9 mouse cellular contexts compared by ENCODE assay signal in the genomic region with DNA sequence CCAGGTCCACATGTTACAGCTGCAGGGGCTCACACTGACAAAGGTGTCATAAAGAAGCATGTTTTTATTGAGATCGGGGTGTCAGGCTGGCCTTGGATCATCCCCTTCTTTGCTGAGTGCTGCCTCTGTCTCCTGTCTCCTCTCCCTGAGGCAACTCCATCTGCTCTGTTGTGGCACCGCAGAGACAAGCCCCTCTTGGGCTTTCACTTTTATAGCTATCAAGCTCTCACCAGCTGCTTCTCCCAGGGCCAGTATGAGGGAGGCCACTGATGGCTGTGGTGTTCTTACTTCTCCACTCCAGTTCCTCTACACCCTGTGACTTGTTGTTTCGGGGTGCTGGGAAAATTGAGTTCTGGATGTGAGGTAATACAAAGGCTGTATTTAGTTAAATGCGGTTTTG. TPM values are rescaled to one million over a fixed set of nuclear protein-coding genes. Genes with fewer than 3 reads are reported as not detected.
A peak's percentile ranks its signal among the peaks of the same experiment; 100 is the strongest.
DNase-seq lines count a peak whose midpoint lies in the region; ATAC-seq and TF ChIP-seq lines count a peak whose summit lies in the region.
"Had no signal": no experiment of that assay in that cellular context is flagged by ENCODE, and none has a peak within 500 bp of the region (broad histone marks: within the 10 kb centered on the region; RNA-seq: fewer than 3 reads in every experiment).

No protein-coding gene starts in this region.

- ATAC-seq in hindbrain, embryonic 14.5 days (ENCODE audit: low FRiP score) = no peak
- ATAC-seq in midbrain, embryonic 12.5 days (ENCODE audit: low FRiP score, low read depth) = no peak

- TF ChIP-seq CTCF in cortical plate, adult 2 months (IDR thresholded peaks at IDR 0.05; ENCODE audit: extremely low read depth, insufficient read depth, low read length) = no peak

- 34% methylated on average over 4 of the region's 4 CpGs for WGBS in heart, embryonic 10.5 days
- WGBS in hindbrain, embryonic 14.5 days = 49% methylated on average over 4 of the region's 4 CpGs
- WGBS in midbrain, embryonic 12.5 days = 61% methylated on average over 4 of the region's 4 CpGs

- H3K9me3 ChIP-seq in heart, embryonic 10.5 days = no peaks in the 10 kb centered on the region
- no peaks in the 10 kb centered on the region for H3K9me3 ChIP-seq in hindbrain, embryonic 14.5 days (ENCODE audit: control insufficient read depth, low read length)
- no peaks in the 10 kb centered on the region for H3K9me3 ChIP-seq in midbrain, embryonic 12.5 days

- peaks cover 62% of the 10 kb centered on the region for H3K4me1 ChIP-seq in heart, embryonic 10.5 days
- peaks cover 7% of the 10 kb centered on the region for H3K4me1 ChIP-seq in cortical plate, adult 2 months (ENCODE audit: control insufficient read depth, insufficient read depth, low read length)
- peaks cover 16% of the 10 kb centered on the region for H3K4me1 ChIP-seq in hindbrain, embryonic 14.5 days (replicated peaks; ENCODE audit: control insufficient read depth, insufficient read depth, low read length)
- peaks cover 39% of the 10 kb centered on the region for H3K4me1 ChIP-seq in midbrain, embryonic 12.5 days

- no peak for DNase-seq in heart, embryonic 10.5 days (ENCODE audit: low spot score)
- DNase-seq in heart, postnatal 36 days = no peak
- no peak for DNase-seq in hindbrain, embryonic 14.5 days (ENCODE audit: low spot score)
- no peak for DNase-seq in left cerebral cortex, adult 8-10 months (ENCODE audit: low spot score in 2 of 2)
- DNase-seq in gastrocnemius, adult 8-10 months (ENCODE audit: low spot score in 2 of 2) = no peak
- DNase-seq in embryo, embryonic 10 days (ENCODE audit: low spot score) = no peak
- DNase-seq: embryo, embryonic 11 days had no signal

- H3K36me3 ChIP-seq in heart, embryonic 10.5 days = peaks cover 6% of the 10 kb centered on the region
- H3K36me3 ChIP-seq in hindbrain, embryonic 14.5 days (replicated peaks; ENCODE audit: control insufficient read depth, insufficient read depth) = no peaks in the 10 kb centered on the region
- H3K36me3 ChIP-seq in midbrain, embryonic 12.5 days = peaks cover 4% of the 10 kb centered on the region; the same call in 1 of the 2 replicates

- no peak overlapping the region for H3K9ac ChIP-seq in hindbrain, embryonic 14.5 days
- H3K9ac ChIP-seq in midbrain, embryonic 12.5 days (replicated peaks) = no peak overlapping the region

- no peaks in the 10 kb centered on the region for H3K27me3 ChIP-seq in heart, embryonic 10.5 days (ENCODE audit: insufficient read depth, poor library complexity, severe bottlenecking)
- H3K27me3 ChIP-seq in hindbrain, embryonic 14.5 days (ENCODE audit: control insufficient read depth, insufficient read depth, low read length) = no peaks in the 10 kb centered on the region
- no peaks in the 10 kb centered on the region for H3K27me3 ChIP-seq in midbrain, embryonic 12.5 days

- no peak overlapping the region for H3K4me2 ChIP-seq in hindbrain, embryonic 14.5 days (replicated peaks)
- H3K4me2 ChIP-seq in midbrain, embryonic 12.5 days (replicated peaks) = no peak overlapping the region

- no peak for TF ChIP-seq POLR2A in cortical plate, adult 2 months (IDR thresholded peaks at IDR 0.05; ENCODE audit: extremely low read depth, insufficient read depth, low read length)

- H3K4me3 ChIP-seq in heart, embryonic 10.5 days = peak overlapping the region; percentile 20; the same call in 1 of the 2 replicates
- H3K4me3 ChIP-seq in cortical plate, adult 2 months (ENCODE audit: insufficient read depth, low read length) = no peak overlapping the region
- no peak overlapping the region for H3K4me3 ChIP-seq in hindbrain, embryonic 14.5 days (replicated peaks; ENCODE audit: low read length)
- no peak overlapping the region for H3K4me3 ChIP-seq in midbrain, embryonic 12.5 days

- intact Hi-C loops in heart, postnatal 36 days (cut with DNase I) = no loop called here

- H3K27ac ChIP-seq in heart, embryonic 10.5 days = peak overlapping the region; percentile 62; the same call in 1 of the 2 replicates
- peak overlapping the region; percentile 58; the same call in 1 of the 2 replicates for H3K27ac ChIP-seq in cortical plate, adult 2 months (ENCODE audit: insufficient read depth, low read length)
- H3K27ac ChIP-seq in hindbrain, embryonic 14.5 days = peak overlapping the region; percentile 0
- peak overlapping the region; percentile 27 for H3K27ac ChIP-seq in midbrain, embryonic 12.5 days (replicated peaks)

RNA-seq across cellular contexts. Expression of a gene that starts 41.3 kb away (rescaled TPM):
- 0.06 TPM in 1 of 2 replicates, not detected in the other for polyA plus RNA-seq in heart, embryonic 10.5 days (2016; fragmentation: Nextera tagmentation; extraction: Ambion mirVana)
- total RNA-seq in heart, postnatal 36 days (2021) = not detected
- not detected in 2 replicates for polyA plus RNA-seq in cortical plate, adult 2 months (2012; rRNA removed)
- not detected in 2 replicates for polyA plus RNA-seq in hindbrain, embryonic 14.5 days (2014; fragmentation: Nextera tagmentation; extraction: Ambion mirVana)
- 0.09 and 0.12 TPM in 2 replicates for polyA plus RNA-seq in midbrain, embryonic 12.5 days (2016; fragmentation: Nextera tagmentation; extraction: Ambion mirVana)
- not detected for total RNA-seq in left cerebral cortex, adult 8-10 months (2022)
- not detected for total RNA-seq in gastrocnemius, adult 8-10 months (2022)

Comparison
In these comparisons a context has a peak if more than half of its experiments do, and no peak if none do; other contexts are left out.
1. H3K27ac ChIP-seq: peak in every context shown above with its lines; median percentile 62 in heart, embryonic 10.5 days; 58 in cortical plate, adult 2 months; 27 in midbrain, embryonic 12.5 days; 0 in hindbrain, embryonic 14.5 days.